Mouse (Mus musculus): ENCODE data around the gene Slc6a16. TPM values are rescaled to one million over a fixed set of nuclear protein-coding genes. Genes with fewer than 3 reads are reported as not detected.

The Slc6a16 gene
- polyA plus RNA-seq, 1 experiment from 2014 or later: not detected

DNA sequence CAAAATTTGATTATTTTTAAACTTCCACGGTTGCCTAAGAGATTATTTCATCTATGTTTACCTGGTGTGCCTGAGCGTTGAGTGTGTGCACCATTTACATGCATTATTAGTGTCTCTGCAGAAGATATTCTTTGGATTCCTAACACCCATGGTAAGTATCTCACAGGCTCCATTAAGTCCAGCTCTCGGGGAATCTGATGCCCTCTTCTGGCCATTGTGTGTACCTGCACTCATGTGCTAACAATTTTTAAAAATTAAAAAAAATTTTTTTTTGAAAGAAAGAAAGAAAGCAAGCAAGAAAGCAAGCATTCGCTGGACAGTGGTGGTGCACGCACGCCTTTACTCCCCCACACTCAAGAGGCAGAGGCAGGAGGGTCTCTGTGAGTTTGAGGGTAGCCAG lies 32.6 kb upstream of the Slc6a16 start:
- DNase-seq (no peak), ATAC-seq (ENCODE audit: insufficient read depth) (no peak)
- Histone ChIP-seq H3K9me3 (ENCODE audit: low read depth, low read length) (no peaks in the 10 kb centered on the region), H3K36me3 (ENCODE audit: insufficient read depth) (no peaks in the 10 kb centered on the region), H3K4me3 (ENCODE audit: low read depth, low read length) (no peak overlapping the region), H3K4me2 (no peak overlapping the region), H3K4me1 (ENCODE audit: insufficient read depth) (0 out of 2 replicates have a peak, but pooled peaks cover 3% of the 10 kb centered on the region), H3K27ac (ENCODE audit: low read depth) (no peak overlapping the region), H3K27me3 (ENCODE audit: insufficient read depth, low read length) (peaks cover 18% of the 10 kb centered on the region; the same call in 1 of the 2 replicates), H3K9ac (no peak overlapping the region)
- WGBS: 72% methylated on average over 6 of the region's 6 CpGs
- no peak for TF ChIP-seq CTCF (IDR thresholded peaks at IDR 0.05; ENCODE audit: low read depth)

DNA sequence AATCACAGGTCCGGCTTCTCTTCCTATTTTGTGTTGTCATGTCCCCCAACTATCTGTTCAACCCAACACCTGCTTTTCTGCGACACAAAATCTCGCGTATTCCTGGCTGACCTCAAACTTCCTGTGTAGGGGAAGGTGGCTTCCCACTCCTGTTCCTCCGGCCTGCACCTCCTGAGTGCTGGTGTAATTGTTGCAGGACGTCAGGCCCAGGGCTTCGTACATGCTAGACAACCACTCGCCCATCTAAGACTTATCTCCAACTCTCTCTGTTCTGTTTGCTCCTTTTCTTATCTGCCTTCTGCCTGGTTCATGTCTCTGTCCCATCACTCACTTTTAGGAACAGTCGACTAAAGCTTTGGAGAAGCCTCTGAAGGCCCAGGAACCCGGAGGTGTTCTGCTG lies 29.8 kb upstream of the Slc6a16 start:
- Histone ChIP-seq H3K36me3 (ENCODE audit: insufficient read depth) (no peaks in the 10 kb centered on the region), H3K27me3 (ENCODE audit: insufficient read depth, low read length) (peaks cover 18% of the 10 kb centered on the region; the same call in 1 of the 2 replicates), H3K9me3 (ENCODE audit: low read depth, low read length) (no peaks in the 10 kb centered on the region), H3K4me3 (ENCODE audit: low read depth, low read length) (no peak overlapping the region), H3K27ac (ENCODE audit: low read depth) (no peak overlapping the region), H3K4me1 (ENCODE audit: insufficient read depth) (0 out of 2 replicates have a peak, but pooled peaks cover 3% of the 10 kb centered on the region), H3K9ac (no peak overlapping the region), H3K4me2 (no peak overlapping the region; the same call in 1 of the 2 replicates)
- ATAC-seq (ENCODE audit: insufficient read depth) (no peak), DNase-seq (no peak)
- 45% methylated on average over 10 of the region's 10 CpGs for WGBS
- no peak for TF ChIP-seq CTCF (IDR thresholded peaks at IDR 0.05; ENCODE audit: low read depth)

DNA sequence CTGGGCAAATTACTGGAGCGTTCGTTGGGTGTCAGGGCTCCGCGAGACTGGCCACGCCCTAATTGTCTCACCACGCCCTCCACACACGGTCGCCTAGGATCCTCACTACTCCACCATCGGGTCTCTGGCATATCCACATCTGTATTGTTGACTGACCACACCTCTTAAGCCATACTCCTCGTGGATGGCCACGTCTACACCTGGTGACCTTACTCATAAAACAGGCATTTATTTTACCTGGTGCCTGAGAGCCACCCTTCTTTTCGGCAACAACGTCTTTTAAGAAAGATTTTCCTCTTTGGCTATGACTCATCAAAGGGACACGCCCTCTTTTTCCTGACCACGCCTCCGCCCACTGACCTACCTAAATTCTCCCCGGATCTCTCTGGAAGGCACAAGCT lies 29.0 kb upstream of the Slc6a16 start, which contains the start of gene Dkkl1:
Gene Dkkl1 (minus strand): TSS at position 297 of the 401 bp plus-strand sequence.
- Histone ChIP-seq H3K9ac (no peak within 1 kb of the TSS), H3K27ac (ENCODE audit: low read depth) (no peak within 1 kb of the TSS), H3K9me3 (ENCODE audit: low read depth, low read length) (no peaks in the 10 kb centered on the region), H3K4me1 (ENCODE audit: insufficient read depth) (0 out of 2 replicates have a peak, but pooled peaks cover 3% of the 10 kb centered on the region), H3K4me3 (ENCODE audit: low read depth, low read length) (no peak within 1 kb of the TSS), H3K36me3 (ENCODE audit: insufficient read depth) (no peaks in the 10 kb centered on the region), H3K4me2 (peak within 1 kb of the TSS; percentile 40), H3K27me3 (ENCODE audit: insufficient read depth, low read length) (peaks cover 18% of the 10 kb centered on the region; the same call in 1 of the 2 replicates)
- WGBS: 4% methylated on average over 17 of the region's 17 CpGs
- ATAC-seq (ENCODE audit: insufficient read depth) (no peak), DNase-seq (peak; percentile 41)
- TF ChIP-seq CTCF (IDR thresholded peaks at IDR 0.05; ENCODE audit: low read depth): no peak

DNA sequence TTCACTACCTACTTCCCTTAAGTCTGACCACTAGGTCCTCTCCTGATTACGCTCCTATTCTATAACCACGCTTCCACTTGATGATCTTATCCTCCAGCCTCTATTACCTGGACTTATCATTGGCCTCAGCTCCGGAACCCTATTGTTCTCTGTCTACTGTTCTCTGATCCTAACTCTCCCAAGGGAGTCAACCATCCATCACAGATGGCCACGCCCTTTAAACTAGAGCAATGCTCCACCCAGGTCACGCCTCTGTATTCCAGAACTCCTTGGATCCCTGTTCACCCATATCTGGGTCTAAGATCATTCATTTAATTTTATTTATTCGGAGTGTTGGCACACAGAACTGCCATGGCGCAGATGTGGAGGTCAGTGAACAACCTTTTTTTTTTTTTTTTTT lies 28.5 kb upstream of the Slc6a16 start:
- no peak overlapping the region for H3K4me3 ChIP-seq (ENCODE audit: low read depth, low read length)
- H3K27me3 ChIP-seq (ENCODE audit: insufficient read depth, low read length): peaks cover 18% of the 10 kb centered on the region; the same call in 1 of the 2 replicates
- no peak overlapping the region for H3K27ac ChIP-seq (ENCODE audit: low read depth)
- peaks cover 7% of the 10 kb centered on the region; the same call in 1 of the 2 replicates for H3K4me1 ChIP-seq (ENCODE audit: insufficient read depth)
- no peak for TF ChIP-seq CTCF (IDR thresholded peaks at IDR 0.05; ENCODE audit: low read depth)
- 73% methylated on average over 7 of the region's 7 CpGs for WGBS
- H3K9ac ChIP-seq: no peak overlapping the region
- no peak for ATAC-seq (ENCODE audit: insufficient read depth)
- H3K4me2 ChIP-seq: no peak overlapping the region
- no peaks in the 10 kb centered on the region for H3K9me3 ChIP-seq (ENCODE audit: low read depth, low read length)
- DNase-seq: no peak
- peaks cover 2% of the 10 kb centered on the region; the same call in 1 of the 2 replicates for H3K36me3 ChIP-seq (ENCODE audit: insufficient read depth)

DNA sequence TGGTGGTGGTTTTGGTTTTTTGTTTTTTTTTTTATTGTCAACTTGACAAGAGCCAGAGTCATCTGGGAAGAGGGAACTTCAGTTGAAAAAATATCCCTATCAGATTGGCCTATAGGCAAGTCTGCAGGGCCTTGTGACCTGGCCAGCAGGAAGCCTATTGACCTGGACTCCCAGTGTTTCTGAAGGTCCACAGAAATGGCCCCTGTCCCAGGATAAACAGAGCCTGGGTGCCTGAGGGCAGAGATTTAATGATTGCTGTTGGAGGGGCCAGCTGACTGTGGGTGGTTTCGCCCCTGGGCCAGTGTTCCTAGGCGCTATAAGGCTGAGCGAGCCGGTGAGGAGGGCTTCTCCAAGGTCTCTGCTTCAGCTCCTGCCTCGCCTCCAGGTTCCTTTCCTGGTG lies 27.2 kb upstream of the Slc6a16 start:
- no peak for DNase-seq
- H3K27ac ChIP-seq (ENCODE audit: low read depth): no peak overlapping the region

DNA sequence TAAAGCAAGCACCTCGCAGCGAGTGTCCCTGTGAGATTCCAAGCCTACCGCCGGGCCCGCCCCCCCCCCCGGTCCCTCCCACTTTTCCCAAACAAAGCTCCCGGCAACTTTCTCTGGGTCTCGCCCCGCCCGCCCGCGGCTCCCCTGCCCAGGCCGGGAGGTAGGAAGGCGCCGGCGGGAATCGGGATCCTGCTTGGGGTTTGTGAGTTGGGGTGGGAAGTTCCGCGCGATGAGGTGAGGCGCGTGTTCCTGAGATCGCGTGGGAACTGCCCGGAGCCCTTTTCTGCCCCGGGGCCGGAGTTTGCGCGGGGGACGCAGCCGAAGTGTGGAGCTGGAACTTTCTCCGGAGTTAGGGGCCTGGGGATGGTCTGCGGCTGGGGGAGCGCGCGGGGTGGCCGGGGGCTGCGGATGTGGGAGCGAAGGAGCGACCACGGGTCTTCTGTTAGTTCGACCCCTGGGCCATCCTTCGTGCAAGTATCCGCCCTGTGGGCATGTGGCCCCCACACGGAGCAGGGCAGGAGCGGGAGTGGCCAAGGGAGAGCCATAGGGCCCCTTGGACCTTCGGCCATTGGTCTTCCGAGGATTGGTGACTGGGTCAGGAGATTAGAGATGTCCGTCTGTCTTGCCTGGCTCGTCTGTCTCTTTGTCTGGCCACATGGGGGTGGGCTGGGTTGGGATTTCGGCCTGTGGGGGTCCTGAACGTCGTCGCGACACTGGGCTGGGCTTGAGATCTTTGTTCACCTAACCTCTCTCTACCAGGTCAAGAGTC lies 25.0 kb upstream of the Slc6a16 start, which contains the start of gene Tead2:
Gene Tead2 (plus strand): TSS at position 81 of the 769 bp plus-strand sequence.
- under 1% methylated on average over 54 of the region's 55 CpGs for WGBS
- H3K36me3 ChIP-seq (ENCODE audit: insufficient read depth): peaks cover 37% of the 10 kb centered on the region
- peak within 1 kb of the TSS; percentile 99 for H3K27ac ChIP-seq (ENCODE audit: low read depth)
- H3K9ac ChIP-seq: peak within 1 kb of the TSS; percentile 99
- no peak for TF ChIP-seq CTCF (IDR thresholded peaks at IDR 0.05; ENCODE audit: low read depth)
- H3K4me3 ChIP-seq (ENCODE audit: low read depth, low read length): peak within 1 kb of the TSS; percentile 89
- ATAC-seq (ENCODE audit: insufficient read depth) (peak; percentile 75), DNase-seq (peak; percentile 84)
- peaks cover 13% of the 10 kb centered on the region; the same call in 1 of the 2 replicates for H3K4me1 ChIP-seq (ENCODE audit: insufficient read depth)
- H3K27me3 ChIP-seq (ENCODE audit: insufficient read depth, low read length): peaks cover 12% of the 10 kb centered on the region; the same call in 1 of the 2 replicates
- H3K9me3 ChIP-seq (ENCODE audit: low read depth, low read length): no peaks in the 10 kb centered on the region
- peak within 1 kb of the TSS; percentile 97 for H3K4me2 ChIP-seq

More for the DNA sequence above, 27.2 kb upstream of the Slc6a16 start:
- Histone ChIP-seq H3K4me2 (no peak overlapping the region), H3K36me3 (ENCODE audit: insufficient read depth) (peaks cover 15% of the 10 kb centered on the region), H3K4me3 (ENCODE audit: low read depth, low read length) (no peak overlapping the region), H3K9me3 (ENCODE audit: low read depth, low read length) (no peaks in the 10 kb centered on the region), H3K4me1 (ENCODE audit: insufficient read depth) (peaks cover 13% of the 10 kb centered on the region; the same call in 1 of the 2 replicates), H3K9ac (no peak overlapping the region), H3K27me3 (ENCODE audit: insufficient read depth, low read length) (peaks cover 18% of the 10 kb centered on the region; the same call in 1 of the 2 replicates)
- WGBS: 54% methylated on average over 5 of the region's 5 CpGs
- ATAC-seq (ENCODE audit: insufficient read depth): no peak
- TF ChIP-seq CTCF (IDR thresholded peaks at IDR 0.05; ENCODE audit: low read depth): no peak
